Mouse (Mus musculus): ENCODE data around the gene Daam1. TPM values are rescaled to one million over a fixed set of nuclear protein-coding genes. Genes with fewer than 3 reads are reported as not detected.
A peak's percentile ranks its signal among the peaks of the same experiment; 100 is the strongest.

Gene Daam1
- polyA plus RNA-seq, 1 experiment from 2014 or later: 13.8 TPM

- Histone ChIP-seq H3K27me3 (no peaks in the 10 kb centered on the region), H3K9ac (no peak overlapping the region), H3K36me3 (no peaks in the 10 kb centered on the region), H3K4me3 (no peak overlapping the region), H3K27ac (peak overlapping the region; percentile 16), H3K9me3 (no peaks in the 10 kb centered on the region), H3K4me1 (peaks cover 66% of the 10 kb centered on the region), H3K4me2 (no peak overlapping the region)
- ATAC-seq (ENCODE audit: borderline replicate concordance, extremely low read depth, low FRiP score, low TSS enrichment): no peak
- 77% methylated on average over 5 of the region's 5 CpGs for WGBS
Measured at GRCm38 (mm10) chr12:71886406-71886805, 55.5 kb downstream of the Daam1 start.

GRCm38 (mm10) chr12:71886941-71887340 lies 56.1 kb downstream of the Daam1 start:
- no peak overlapping the region for H3K27ac ChIP-seq
- H3K9ac ChIP-seq: no peak overlapping the region
- ATAC-seq (ENCODE audit: borderline replicate concordance, extremely low read depth, low FRiP score, low TSS enrichment): no peak
- no peak overlapping the region for H3K4me3 ChIP-seq
- H3K27me3 ChIP-seq: no peaks in the 10 kb centered on the region
- WGBS: 65% methylated on average over 2 of the region's 2 CpGs
- no peaks in the 10 kb centered on the region for H3K36me3 ChIP-seq
- no peak overlapping the region for H3K4me2 ChIP-seq
- peaks cover 66% of the 10 kb centered on the region for H3K4me1 ChIP-seq
- H3K9me3 ChIP-seq: no peaks in the 10 kb centered on the region

- no peak overlapping the region for H3K27ac ChIP-seq
- ATAC-seq (ENCODE audit: borderline replicate concordance, extremely low read depth, low FRiP score, low TSS enrichment): 0 out of 2 replicates have a peak, but pooled peaks have one; percentile 25
Measured at GRCm38 (mm10) chr12:71888370-71888769, 57.5 kb downstream of the Daam1 start.

GRCm38 (mm10) chr12:71889266-71889665 lies 58.4 kb downstream of the Daam1 start:
- no peaks in the 10 kb centered on the region for H3K27me3 ChIP-seq
- H3K4me2 ChIP-seq: no peak overlapping the region
- no peak for ATAC-seq (ENCODE audit: borderline replicate concordance, extremely low read depth, low FRiP score, low TSS enrichment)
- H3K4me3 ChIP-seq: no peak overlapping the region
- peaks cover 46% of the 10 kb centered on the region for H3K4me1 ChIP-seq
- H3K36me3 ChIP-seq: no peaks in the 10 kb centered on the region
- no peak overlapping the region for H3K27ac ChIP-seq
- no peak overlapping the region for H3K9ac ChIP-seq
- H3K9me3 ChIP-seq: no peaks in the 10 kb centered on the region
- 64% methylated on average over 8 of the region's 8 CpGs for WGBS

More at GRCm38 (mm10) chr12:71888370-71888769, 57.5 kb downstream of the Daam1 start:
- Histone ChIP-seq H3K9me3 (no peaks in the 10 kb centered on the region), H3K4me2 (no peak overlapping the region), H3K4me1 (peaks cover 53% of the 10 kb centered on the region), H3K4me3 (no peak overlapping the region), H3K36me3 (no peaks in the 10 kb centered on the region), H3K27me3 (no peaks in the 10 kb centered on the region), H3K9ac (no peak overlapping the region)
- 85% methylated on average over 6 of the region's 6 CpGs for WGBS

GRCm38 (mm10) chr12:71890282-71890681 lies 59.4 kb downstream of the Daam1 start:
- no peaks in the 10 kb centered on the region for H3K27me3 ChIP-seq
- 100% methylated on average over 1 of the region's 1 CpGs for WGBS
- H3K4me1 ChIP-seq: peaks cover 36% of the 10 kb centered on the region
- no peaks in the 10 kb centered on the region for H3K36me3 ChIP-seq
- H3K27ac ChIP-seq: no peak overlapping the region
- no peak overlapping the region for H3K4me2 ChIP-seq
- H3K9ac ChIP-seq: no peak overlapping the region
- H3K4me3 ChIP-seq: no peak overlapping the region
- H3K9me3 ChIP-seq: no peaks in the 10 kb centered on the region
- no peak for ATAC-seq (ENCODE audit: borderline replicate concordance, extremely low read depth, low FRiP score, low TSS enrichment)

GRCm38 (mm10) chr12:71891729-71892355 lies 61.0 kb downstream of the Daam1 start:
- no peaks in the 10 kb centered on the region for H3K9me3 ChIP-seq
- H3K4me2 ChIP-seq: no peak overlapping the region
- no peak overlapping the region for H3K27ac ChIP-seq
- peaks cover 20% of the 10 kb centered on the region for H3K4me1 ChIP-seq
- H3K27me3 ChIP-seq: no peaks in the 10 kb centered on the region
- WGBS: 43% methylated on average over 7 of the region's 7 CpGs
- no peak for ATAC-seq (ENCODE audit: borderline replicate concordance, extremely low read depth, low FRiP score, low TSS enrichment)
- no peak overlapping the region for H3K4me3 ChIP-seq
- no peak overlapping the region for H3K9ac ChIP-seq
- H3K36me3 ChIP-seq: no peaks in the 10 kb centered on the region

GRCm38 (mm10) chr12:71892996-71893605 lies 62.2 kb downstream of the Daam1 start:
- no peak for ATAC-seq (ENCODE audit: borderline replicate concordance, extremely low read depth, low FRiP score, low TSS enrichment)
- Histone ChIP-seq H3K27ac (no peak overlapping the region), H3K9ac (no peak overlapping the region)

GRCm38 (mm10) chr12:71898231-71898630 lies 67.4 kb downstream of the Daam1 start:
- peaks cover 12% of the 10 kb centered on the region; the same call in 1 of the 2 replicates for H3K36me3 ChIP-seq
- H3K27ac ChIP-seq: no peak overlapping the region
- H3K4me2 ChIP-seq: no peak overlapping the region
- no peak overlapping the region for H3K4me3 ChIP-seq
- no peak overlapping the region for H3K9ac ChIP-seq
- H3K27me3 ChIP-seq: no peaks in the 10 kb centered on the region
- WGBS: 82% methylated on average over 5 of the region's 5 CpGs
- no peaks in the 10 kb centered on the region for H3K9me3 ChIP-seq
- H3K4me1 ChIP-seq: no peaks in the 10 kb centered on the region
- no peak for ATAC-seq (ENCODE audit: borderline replicate concordance, extremely low read depth, low FRiP score, low TSS enrichment)

More at GRCm38 (mm10) chr12:71892996-71893605, 62.2 kb downstream of the Daam1 start:
- Histone ChIP-seq H3K4me1 (peaks cover 11% of the 10 kb centered on the region), H3K4me2 (no peak overlapping the region), H3K36me3 (no peaks in the 10 kb centered on the region), H3K27me3 (no peaks in the 10 kb centered on the region), H3K4me3 (no peak overlapping the region), H3K9me3 (no peaks in the 10 kb centered on the region)
- WGBS: 56% methylated on average over 9 of the region's 9 CpGs

- Histone ChIP-seq H3K4me2 (no peak overlapping the region), H3K36me3 (peaks cover 12% of the 10 kb centered on the region; the same call in 1 of the 2 replicates), H3K27me3 (no peaks in the 10 kb centered on the region), H3K4me3 (no peak overlapping the region), H3K9ac (no peak overlapping the region), H3K27ac (no peak overlapping the region), H3K4me1 (no peaks in the 10 kb centered on the region), H3K9me3 (no peaks in the 10 kb centered on the region)
- 71% methylated on average over 7 of the region's 7 CpGs for WGBS
- ATAC-seq (ENCODE audit: borderline replicate concordance, extremely low read depth, low FRiP score, low TSS enrichment): no peak
Measured at GRCm38 (mm10) chr12:71898666-71899520, 68.0 kb downstream of the Daam1 start.

GRCm38 (mm10) chr12:71899566-71899965 lies 68.7 kb downstream of the Daam1 start:
- no peak overlapping the region for H3K27ac ChIP-seq
- H3K9ac ChIP-seq: no peak overlapping the region
- WGBS: 81% methylated on average over 4 of the region's 4 CpGs
- no peaks in the 10 kb centered on the region for H3K9me3 ChIP-seq
- H3K4me1 ChIP-seq: 0 out of 2 replicates have a peak, but pooled peaks cover 5% of the 10 kb centered on the region
- H3K27me3 ChIP-seq: no peaks in the 10 kb centered on the region
- no peak overlapping the region for H3K4me3 ChIP-seq
- ATAC-seq (ENCODE audit: borderline replicate concordance, extremely low read depth, low FRiP score, low TSS enrichment): no peak
- peaks cover 12% of the 10 kb centered on the region; the same call in 1 of the 2 replicates for H3K36me3 ChIP-seq
- H3K4me2 ChIP-seq: no peak overlapping the region

- no peak overlapping the region for H3K4me3 ChIP-seq
- 83% methylated on average over 7 of the region's 7 CpGs for WGBS
- ATAC-seq (ENCODE audit: borderline replicate concordance, extremely low read depth, low FRiP score, low TSS enrichment): no peak
Measured at GRCm38 (mm10) chr12:71901211-71901610, 70.3 kb downstream of the Daam1 start.

More at GRCm38 (mm10) chr12:71901211-71901610, 70.3 kb downstream of the Daam1 start:
- no peak overlapping the region for H3K4me2 ChIP-seq
- H3K27ac ChIP-seq: no peak overlapping the region
- no peaks in the 10 kb centered on the region for H3K9me3 ChIP-seq
- H3K36me3 ChIP-seq: peaks cover 12% of the 10 kb centered on the region; the same call in 1 of the 2 replicates
- H3K9ac ChIP-seq: no peak overlapping the region
- no peaks in the 10 kb centered on the region for H3K27me3 ChIP-seq
- H3K4me1 ChIP-seq: peaks cover 17% of the 10 kb centered on the region

Measured in lung, embryonic 15.5 days (tissue).